Mouse (Mus musculus): ENCODE measurements at regions not wholly inside any gene's neighbourhood (a gene's known extent, or its start where the extent isn't known, plus 50 kb on each side); places are given as distances from the start of the nearest gene placed in this dataset. TPM values are rescaled to one million over a fixed set of nuclear protein-coding genes. Genes with fewer than 3 reads are reported as not detected.

GRCm38 (mm10) chr10:46350196-46350595 lies 772.6 kb downstream of the Hace1 start:
- Histone ChIP-seq H3K4me1 (ENCODE audit: control insufficient read depth in 2 of 2, insufficient read depth in 2 of 2, low read length in 2 of 2) (no peaks in the 10 kb centered on the region), H3K4me2 (ENCODE audit: low read length) (no peak overlapping the region), H3K4me3 (ENCODE audit: control insufficient read depth in 1 of 2, insufficient read depth in 1 of 2, low read depth in 1 of 2, low read length in 2 of 2) (no peak overlapping the region), H3K27ac (replicated peaks in 1 of 2; ENCODE audit: control insufficient read depth in 1 of 2, insufficient read depth in 1 of 2, low read depth in 2 of 2, low read length in 2 of 2) (no peak overlapping the region), H3K27me3 (ENCODE audit: control insufficient read depth, insufficient read depth, low read length) (no peaks in the 10 kb centered on the region), H3K9me3 (ENCODE audit: control insufficient read depth, low read length) (no peaks in the 10 kb centered on the region), H3K36me3 (ENCODE audit: control insufficient read depth, insufficient read depth, low read length) (no peaks in the 10 kb centered on the region), H3K9ac (ENCODE audit: low read length) (no peak overlapping the region)
- 49% methylated on average over 2 of the region's 2 CpGs for WGBS
- ATAC-seq (ENCODE audit: insufficient number of reproducible peaks, insufficient read depth, low FRiP score, low read depth), result no peak

DNA sequence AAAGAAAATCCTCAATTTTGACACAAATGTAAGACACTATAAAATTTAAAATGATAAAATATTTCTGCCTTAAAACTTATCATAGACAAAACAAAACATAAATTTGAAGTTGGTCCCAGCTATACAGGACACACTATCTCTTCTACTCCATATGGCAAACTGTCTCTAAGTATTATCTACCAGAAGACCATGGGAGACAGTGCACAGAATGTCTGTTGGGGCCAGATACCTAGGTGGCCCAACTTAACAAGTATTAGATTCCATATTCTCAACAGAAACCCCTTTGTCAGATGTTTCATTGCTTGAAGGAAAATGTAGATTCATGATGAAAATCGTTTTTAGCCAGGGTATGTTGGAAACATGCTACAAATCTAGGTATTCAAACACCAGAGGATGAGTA lies 779.1 kb downstream of the Hace1 start:
- WGBS, result 69% methylated on average over 1 of the region's 1 CpGs

DNA sequence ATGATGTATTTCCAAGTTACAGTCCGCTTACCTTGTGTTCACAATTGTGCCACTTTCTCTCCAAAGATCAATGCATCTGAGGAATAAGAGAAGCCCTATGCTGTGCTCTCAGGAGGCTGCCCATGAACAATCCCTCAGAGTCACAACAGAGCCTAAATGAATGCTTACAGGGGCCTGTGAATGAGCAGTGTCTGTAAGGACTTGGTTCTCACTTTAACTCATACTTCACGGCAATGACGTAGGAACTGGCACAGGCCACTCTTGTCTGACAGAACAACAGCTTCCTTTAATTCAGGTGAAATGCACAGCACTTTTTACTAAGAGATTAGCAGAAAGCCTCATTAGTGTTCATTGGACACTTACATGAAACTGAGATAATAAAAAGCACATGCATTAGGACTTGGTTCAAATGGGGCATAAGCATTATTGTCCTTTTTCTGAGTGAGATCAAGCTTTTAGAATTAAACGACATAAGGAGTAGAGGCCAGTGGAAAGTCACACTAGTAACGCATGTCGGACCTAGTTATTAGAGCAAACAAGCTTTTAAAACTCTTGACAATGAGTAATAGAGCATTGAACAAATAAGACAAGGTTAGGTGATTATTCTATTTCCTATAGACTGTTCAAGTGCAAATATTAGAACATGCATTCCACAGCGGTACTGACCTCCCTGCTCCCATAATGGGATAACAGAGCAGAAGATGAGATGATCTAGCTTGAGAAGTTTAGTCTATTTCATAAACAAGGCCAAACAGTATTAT lies 796.3 kb downstream of the Hace1 start:
- H3K27ac ChIP-seq (replicated peaks in 1 of 2; ENCODE audit: control insufficient read depth in 1 of 2, insufficient read depth in 1 of 2, low read depth in 2 of 2, low read length in 2 of 2), result no peak overlapping the region
- H3K4me3 ChIP-seq (ENCODE audit: control insufficient read depth in 1 of 2, insufficient read depth in 1 of 2, low read depth in 1 of 2, low read length in 2 of 2), result no peak overlapping the region
- H3K4me1 ChIP-seq (ENCODE audit: control insufficient read depth in 2 of 2, insufficient read depth in 2 of 2, low read length in 2 of 2), result no peaks in the 10 kb centered on the region
- H3K27me3 ChIP-seq (ENCODE audit: control insufficient read depth, insufficient read depth, low read length), result no peaks in the 10 kb centered on the region
- H3K9me3 ChIP-seq (ENCODE audit: control insufficient read depth, low read length), result no peaks in the 10 kb centered on the region
- no peak overlapping the region for H3K4me2 ChIP-seq (ENCODE audit: low read length)
- ATAC-seq (ENCODE audit: insufficient number of reproducible peaks, insufficient read depth, low FRiP score, low read depth), result no peak
- no peak overlapping the region for H3K9ac ChIP-seq (ENCODE audit: low read length)
- 81% methylated on average over 7 of the region's 7 CpGs for WGBS
- no peaks in the 10 kb centered on the region for H3K36me3 ChIP-seq (ENCODE audit: control insufficient read depth, insufficient read depth, low read length)

More for the DNA sequence above, 779.1 kb downstream of the Hace1 start:
- Histone ChIP-seq H3K4me1 (ENCODE audit: control insufficient read depth in 2 of 2, insufficient read depth in 2 of 2, low read length in 2 of 2) (no peaks in the 10 kb centered on the region), H3K27ac (replicated peaks in 1 of 2; ENCODE audit: control insufficient read depth in 1 of 2, insufficient read depth in 1 of 2, low read depth in 2 of 2, low read length in 2 of 2) (no peak overlapping the region), H3K9me3 (ENCODE audit: control insufficient read depth, low read length) (no peaks in the 10 kb centered on the region), H3K9ac (ENCODE audit: low read length) (no peak overlapping the region), H3K36me3 (ENCODE audit: control insufficient read depth, insufficient read depth, low read length) (no peaks in the 10 kb centered on the region), H3K27me3 (ENCODE audit: control insufficient read depth, insufficient read depth, low read length) (no peaks in the 10 kb centered on the region), H3K4me2 (ENCODE audit: low read length) (no peak overlapping the region), H3K4me3 (ENCODE audit: control insufficient read depth in 1 of 2, insufficient read depth in 1 of 2, low read depth in 1 of 2, low read length in 2 of 2) (no peak overlapping the region)
- ATAC-seq (ENCODE audit: insufficient number of reproducible peaks, insufficient read depth, low FRiP score, low read depth), result no peak

DNA sequence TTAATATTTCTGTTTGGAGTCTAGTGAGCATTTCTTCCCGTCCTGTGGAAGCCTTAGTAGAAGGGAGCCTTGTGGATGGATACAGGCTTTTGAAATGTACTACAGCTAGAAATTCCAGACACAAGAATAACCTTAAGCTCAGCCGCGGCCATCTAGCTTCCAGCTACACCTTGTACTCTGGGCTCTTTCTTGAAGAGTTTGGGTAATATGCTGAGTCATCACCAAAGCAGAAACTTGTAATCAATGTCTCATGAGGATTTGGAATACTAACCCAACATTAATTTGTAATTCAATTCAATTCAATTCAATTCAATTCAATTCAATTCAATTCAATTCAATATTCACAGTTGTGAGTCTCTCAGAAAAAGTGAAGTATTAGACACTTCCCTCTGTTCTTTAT lies 797.0 kb downstream of the Hace1 start:
- Histone ChIP-seq H3K9me3 (ENCODE audit: control insufficient read depth, low read length) (no peaks in the 10 kb centered on the region), H3K4me2 (ENCODE audit: low read length) (no peak overlapping the region), H3K36me3 (ENCODE audit: control insufficient read depth, insufficient read depth, low read length) (no peaks in the 10 kb centered on the region), H3K9ac (ENCODE audit: low read length) (no peak overlapping the region), H3K4me3 (ENCODE audit: control insufficient read depth in 1 of 2, insufficient read depth in 1 of 2, low read depth in 1 of 2, low read length in 2 of 2) (no peak overlapping the region), H3K27me3 (ENCODE audit: control insufficient read depth, insufficient read depth, low read length) (no peaks in the 10 kb centered on the region), H3K4me1 (ENCODE audit: control insufficient read depth in 2 of 2, insufficient read depth in 2 of 2, low read length in 2 of 2) (no peaks in the 10 kb centered on the region), H3K27ac (replicated peaks in 1 of 2; ENCODE audit: control insufficient read depth in 1 of 2, insufficient read depth in 1 of 2, low read depth in 2 of 2, low read length in 2 of 2) (no peak overlapping the region)
- no peak for ATAC-seq (ENCODE audit: insufficient number of reproducible peaks, insufficient read depth, low FRiP score, low read depth)
- WGBS, result 83% methylated on average over 3 of the region's 3 CpGs

DNA sequence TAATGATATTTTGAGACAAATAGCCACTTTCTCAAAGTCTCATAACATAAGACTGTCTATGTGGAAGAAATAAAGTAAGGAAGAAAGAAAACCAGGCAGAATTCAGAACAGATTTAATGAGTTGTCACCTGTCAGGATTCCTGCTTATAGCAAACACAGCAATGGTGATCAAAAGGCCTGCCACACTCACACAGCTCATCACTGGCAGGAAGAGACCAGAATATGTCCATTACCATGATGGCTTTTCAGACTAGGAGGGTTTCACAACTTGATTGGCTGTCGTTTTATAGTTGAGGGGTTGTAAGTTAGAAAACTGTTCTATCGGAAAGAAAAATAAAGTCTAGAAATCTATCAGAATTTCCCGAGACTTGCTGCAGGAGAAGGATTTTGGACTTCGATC lies 819.5 kb downstream of the Hace1 start:
- no peaks in the 10 kb centered on the region for H3K36me3 ChIP-seq (ENCODE audit: control insufficient read depth, insufficient read depth, low read length)
- H3K9ac ChIP-seq (ENCODE audit: low read length), result no peak overlapping the region
- no peaks in the 10 kb centered on the region for H3K9me3 ChIP-seq (ENCODE audit: control insufficient read depth, low read length)
- no peak for ATAC-seq (ENCODE audit: insufficient number of reproducible peaks, insufficient read depth, low FRiP score, low read depth)
- WGBS, result 71% methylated on average over 4 of the region's 4 CpGs
- H3K4me2 ChIP-seq (ENCODE audit: low read length), result no peak overlapping the region
- no peaks in the 10 kb centered on the region for H3K27me3 ChIP-seq (ENCODE audit: control insufficient read depth, insufficient read depth, low read length)
- no peak overlapping the region for H3K27ac ChIP-seq (replicated peaks in 1 of 2; ENCODE audit: control insufficient read depth in 1 of 2, insufficient read depth in 1 of 2, low read depth in 2 of 2, low read length in 2 of 2)
- H3K4me3 ChIP-seq (ENCODE audit: control insufficient read depth in 1 of 2, insufficient read depth in 1 of 2, low read depth in 1 of 2, low read length in 2 of 2), result no peak overlapping the region
- no peaks in the 10 kb centered on the region for H3K4me1 ChIP-seq (ENCODE audit: control insufficient read depth in 2 of 2, insufficient read depth in 2 of 2, low read length in 2 of 2)

- Histone ChIP-seq H3K9ac (ENCODE audit: low read length) (no peak overlapping the region), H3K4me2 (ENCODE audit: low read length) (no peak overlapping the region), H3K4me3 (ENCODE audit: control insufficient read depth in 1 of 2, insufficient read depth in 1 of 2, low read depth in 1 of 2, low read length in 2 of 2) (no peak overlapping the region), H3K27me3 (ENCODE audit: control insufficient read depth, insufficient read depth, low read length) (no peaks in the 10 kb centered on the region), H3K27ac (replicated peaks in 1 of 2; ENCODE audit: control insufficient read depth in 1 of 2, insufficient read depth in 1 of 2, low read depth in 2 of 2, low read length in 2 of 2) (no peak overlapping the region), H3K36me3 (ENCODE audit: control insufficient read depth, insufficient read depth, low read length) (no peaks in the 10 kb centered on the region), H3K4me1 (ENCODE audit: control insufficient read depth in 2 of 2, insufficient read depth in 2 of 2, low read length in 2 of 2) (no peaks in the 10 kb centered on the region), H3K9me3 (ENCODE audit: control insufficient read depth, low read length) (no peaks in the 10 kb centered on the region)
- ATAC-seq (ENCODE audit: insufficient number of reproducible peaks, insufficient read depth, low FRiP score, low read depth), result no peak
- WGBS, result 69% methylated on average over 2 of the region's 2 CpGs
These were observed 826.3 kb downstream of the Hace1 start for GRCm38 (mm10) chr10:46403883-46404282.

Small RNAs in the stretch of these regions (microRNA-seq; reads per million reads assigned to microRNA genes)
- gene Gm27410, result not detected

Measured in heart, embryonic 14.5 days (tissue).